Mouse (Mus musculus): ENCODE measurements around the gene Mrps12.

Mrps12 gene

GRCm38 (mm10) chr7:28769414-28769958, 27.9 kb upstream of the Mrps12 start:
- no peak for TF ChIP-seq GATA4 (IDR thresholded peaks at IDR 0.05; ENCODE audit: insufficient replicate concordance, low read length)

- TF ChIP-seq GATA4 (IDR thresholded peaks at IDR 0.05; ENCODE audit: insufficient replicate concordance, low read length), result no peak
These were observed 25.9 kb upstream of the Mrps12 start, which contains the start of gene Nfkbib for GRCm38 (mm10) chr7:28767462-28767965. TSS of gene Nfkbib (minus strand) at chr7:28767512.

DNA sequence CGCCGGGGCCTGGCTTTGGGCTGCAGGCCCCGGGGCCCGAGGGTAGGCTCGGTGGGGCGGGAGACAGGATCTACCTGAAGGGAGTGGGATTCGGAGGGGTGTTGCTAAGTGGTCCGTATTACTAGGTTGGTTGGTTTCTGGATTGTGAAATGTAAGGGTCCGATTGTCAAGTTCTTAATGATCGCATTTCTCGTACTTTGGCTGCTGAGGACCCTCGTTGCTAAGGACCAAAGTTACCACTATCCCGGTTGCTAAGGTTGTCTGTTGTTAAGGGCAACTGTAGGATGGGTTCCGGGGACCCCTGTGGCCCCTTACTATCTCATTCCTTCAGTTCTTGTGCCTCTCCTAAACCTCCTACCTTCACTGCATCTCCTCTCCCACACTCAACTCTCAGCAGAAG, 25.3 kb upstream of the Mrps12 start:
- TF ChIP-seq GATA4 (IDR thresholded peaks at IDR 0.05; ENCODE audit: insufficient replicate concordance, low read length), result no peak

DNA sequence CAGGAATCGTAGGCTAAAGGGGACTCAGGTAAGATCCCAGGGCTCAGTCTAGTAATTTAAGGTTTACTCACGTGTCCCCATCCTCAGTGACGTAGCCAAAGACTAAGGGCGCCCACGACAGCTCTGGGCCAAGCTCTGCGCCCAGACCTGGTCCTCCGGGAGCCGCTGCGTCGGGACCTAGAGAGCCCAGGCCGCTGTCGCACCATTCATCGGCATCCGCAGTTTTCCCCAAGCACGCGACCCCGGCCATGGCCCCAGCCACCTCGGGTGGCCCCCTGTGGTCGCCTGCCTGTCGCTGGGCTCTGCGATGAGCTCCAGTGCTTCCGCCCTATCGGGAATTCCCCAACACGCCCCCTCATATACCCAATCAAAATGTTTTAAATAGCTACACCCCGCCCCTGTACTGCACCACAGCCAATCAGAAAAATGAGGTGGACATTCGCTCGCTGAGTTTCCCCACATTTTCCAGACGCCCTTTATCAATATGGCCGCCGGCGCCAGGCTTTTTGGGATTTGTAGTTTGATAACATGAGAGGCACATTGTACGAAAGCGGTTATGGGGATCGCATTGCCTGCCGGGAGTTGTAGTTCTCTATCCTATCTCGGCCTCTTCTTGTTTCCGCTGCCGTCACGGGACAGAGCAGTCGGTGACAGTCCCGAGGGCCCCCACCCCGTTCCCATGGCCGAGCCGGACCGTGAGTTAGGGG, 24.7 kb upstream of the Mrps12 start, which contains the start of gene Sirt2:
Gene Sirt2 (plus strand): TSS at position 563 of the 707 bp plus-strand sequence.
- TF ChIP-seq GATA4 (IDR thresholded peaks at IDR 0.05; ENCODE audit: insufficient replicate concordance, low read length), result peak; percentile 70; the same call in 1 of the 2 replicates

- no peak for TF ChIP-seq GATA4 (IDR thresholded peaks at IDR 0.05; ENCODE audit: insufficient replicate concordance, low read length)
These were observed 23.6 kb upstream of the Mrps12 start for GRCm38 (mm10) chr7:28765211-28765610.

GRCm38 (mm10) chr7:28761907-28762306, 20.3 kb upstream of the Mrps12 start:
- no peak for TF ChIP-seq GATA4 (IDR thresholded peaks at IDR 0.05; ENCODE audit: insufficient replicate concordance, low read length)

DNA sequence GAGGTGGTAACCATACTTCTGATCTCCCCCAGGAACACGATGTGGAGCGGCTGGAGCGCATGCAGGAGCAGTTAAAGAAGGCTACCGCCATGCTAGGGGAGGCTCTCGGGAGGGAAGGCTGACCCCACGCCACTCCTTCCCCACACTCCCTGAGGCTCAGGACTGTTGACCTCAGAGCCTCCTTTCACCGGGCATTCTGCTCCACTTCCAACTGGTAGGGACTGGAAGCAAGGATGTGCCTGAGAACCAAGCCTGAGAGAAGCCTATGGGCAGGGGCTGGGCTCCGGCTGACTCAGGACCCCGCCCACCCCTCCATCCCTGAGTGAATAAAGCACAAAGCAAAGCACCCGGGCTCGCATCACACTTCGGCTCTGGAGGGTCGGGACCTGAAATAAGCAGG, 17.0 kb upstream of the Mrps12 start:
- TF ChIP-seq GATA4 (IDR thresholded peaks at IDR 0.05; ENCODE audit: insufficient replicate concordance, low read length), result no peak

DNA sequence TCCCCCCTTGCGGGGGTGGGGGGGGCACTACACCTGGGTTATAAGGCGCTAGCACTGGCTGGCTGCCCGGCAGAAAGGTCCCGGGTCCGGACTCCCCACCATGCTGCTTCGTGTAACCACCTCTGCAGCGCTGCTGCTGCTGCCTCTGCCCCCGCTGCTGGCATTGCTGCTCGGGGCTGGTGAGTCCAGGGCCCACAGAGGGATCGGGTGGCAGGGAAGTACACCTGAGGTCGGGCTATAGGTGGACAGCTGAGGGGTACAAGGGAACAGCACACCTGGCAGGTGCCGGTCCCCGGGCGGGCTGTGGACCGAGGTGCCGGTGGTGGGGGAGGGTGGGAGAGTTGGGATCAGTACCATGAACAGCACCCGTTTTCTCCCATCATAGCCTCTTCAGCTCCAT, 14.5 kb upstream of the Mrps12 start, which contains the start of gene Ccer2:
Gene Ccer2 (plus strand): TSS at position 96 of the 400 bp plus-strand sequence.
- TF ChIP-seq GATA4 (IDR thresholded peaks at IDR 0.05; ENCODE audit: insufficient replicate concordance, low read length), result no peak

DNA sequence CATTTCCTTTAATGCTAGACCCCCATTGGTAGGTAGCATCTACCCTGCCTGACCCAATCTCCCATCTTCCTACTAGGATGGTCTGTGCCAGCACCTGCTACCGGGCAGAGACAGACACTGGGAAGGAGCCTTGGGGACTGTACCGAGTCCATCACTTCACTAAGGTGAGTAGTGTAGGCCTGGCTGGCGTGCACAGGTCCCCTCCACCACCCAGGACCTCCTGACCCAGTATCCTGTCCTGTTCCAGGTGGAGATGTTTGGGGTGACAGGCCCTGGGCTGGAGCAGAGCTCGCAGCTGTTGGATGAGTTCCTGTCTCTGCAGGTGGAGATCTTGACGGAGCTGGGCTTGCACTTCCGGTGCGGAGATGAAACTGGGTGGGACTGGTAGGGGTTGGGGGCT, 8.3 kb upstream of the Mrps12 start:
- no peak for TF ChIP-seq GATA4 (IDR thresholded peaks at IDR 0.05; ENCODE audit: insufficient replicate concordance, low read length)

DNA sequence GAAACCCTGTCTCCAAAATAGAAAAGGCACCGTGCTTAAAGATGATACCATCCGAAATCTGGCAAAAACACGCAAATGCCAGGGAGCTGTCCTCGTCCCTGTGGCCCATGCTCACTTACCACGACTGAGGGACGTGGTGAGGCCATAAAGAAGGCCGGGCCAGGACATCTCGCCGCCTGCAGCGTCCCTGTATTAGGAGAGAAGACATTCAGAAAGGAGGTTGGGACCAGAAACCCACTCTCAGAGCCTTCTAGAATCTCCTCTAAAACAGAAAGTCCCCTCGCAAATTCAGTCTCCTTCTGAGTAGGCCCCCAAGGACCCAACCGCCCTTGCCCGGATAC, 282 bp downstream of the Mrps12 start:
- TF ChIP-seq GATA4 (IDR thresholded peaks at IDR 0.05; ENCODE audit: insufficient replicate concordance, low read length), result no peak

- no peak for TF ChIP-seq GATA4 (IDR thresholded peaks at IDR 0.05; ENCODE audit: insufficient replicate concordance, low read length)
These were observed 671 bp downstream of the Mrps12 start for GRCm38 (mm10) chr7:28740949-28741348.

DNA sequence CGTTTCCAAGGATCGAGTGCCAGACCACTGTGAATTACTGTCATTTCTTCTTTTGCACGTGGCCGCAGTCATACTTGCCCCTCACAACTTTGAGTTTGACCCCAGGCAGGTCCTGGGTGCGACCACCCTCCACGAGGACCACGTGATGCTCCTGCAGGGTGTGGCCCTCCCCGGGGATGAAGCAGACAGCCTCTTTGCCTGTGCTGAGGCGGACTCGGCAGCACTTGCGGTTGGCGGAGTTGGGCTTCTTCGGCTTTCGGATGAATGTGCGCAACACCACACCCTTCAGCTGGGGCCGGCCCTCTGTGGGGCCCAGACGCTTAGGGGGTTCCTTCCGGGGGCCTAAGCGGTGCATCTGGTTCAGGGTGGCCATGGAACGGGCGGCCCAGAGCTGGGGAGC, 1.8 kb downstream of the Mrps12 start:
- TF ChIP-seq GATA4 (IDR thresholded peaks at IDR 0.05; ENCODE audit: insufficient replicate concordance, low read length), result no peak

DNA sequence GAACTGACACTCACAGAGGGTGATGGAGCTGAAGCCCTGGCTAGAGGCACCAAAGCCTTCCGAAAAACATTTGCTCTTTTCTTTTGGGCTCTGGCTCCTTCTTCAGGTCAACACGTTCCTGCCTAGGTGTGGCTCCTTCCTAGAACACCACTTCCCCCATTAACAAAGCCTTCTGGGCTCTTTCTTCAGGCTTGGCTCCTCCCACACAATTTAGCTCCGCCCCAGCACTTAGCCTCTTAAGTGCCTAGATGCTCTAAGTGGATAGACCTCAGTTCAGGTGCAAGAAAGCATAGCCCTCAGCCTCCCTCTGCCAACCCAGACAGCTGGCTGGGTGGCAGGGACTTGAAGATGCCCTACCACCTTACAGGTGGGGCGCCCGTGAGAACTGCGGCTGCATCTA, 5.9 kb downstream of the Mrps12 start:
- no peak for TF ChIP-seq GATA4 (IDR thresholded peaks at IDR 0.05; ENCODE audit: insufficient replicate concordance, low read length)

- TF ChIP-seq GATA4 (IDR thresholded peaks at IDR 0.05; ENCODE audit: insufficient replicate concordance, low read length), result no peak
These were observed 8.4 kb downstream of the Mrps12 start for GRCm38 (mm10) chr7:28733211-28733610.

- no peak for TF ChIP-seq GATA4 (IDR thresholded peaks at IDR 0.05; ENCODE audit: insufficient replicate concordance, low read length)
These were observed 9.1 kb downstream of the Mrps12 start for GRCm38 (mm10) chr7:28732341-28733142.

All from liver, adult (tissue).